Mouse (Mus musculus) gastrocnemius, postnatal 4 days (tissue): ENCODE results near the gene Lilra5. TPM values are rescaled to one million over a fixed set of nuclear protein-coding genes. Genes with fewer than 3 reads are reported as not detected.
"Not testable (repeated sequence)": the region's sequence is repeated elsewhere in the genome, so short reads cannot be mapped to it uniquely, and the experiment has no call there.

Experiments used
- DNase-seq, 2 experiments: peaks; one replicate each; pipeline ENCODE4 v3.0.0; 2021 to 2022; ENCODE audit warnings: low spot score in 2 of 2, mixed read lengths in 2 of 2
- long read RNA-seq, 2 experiments: library from polyadenylated mRNA; stranded (forward); transcript quantifications; one replicate each; pipeline ENCODE4 v2.0.0; 2021
- total RNA-seq, 2 experiments: library from RNA; stranded (reverse); gene quantifications; 2 replicates each; pipeline ENCODE4 v1.2.3; 2021

Lilra5 gene
- under 1 TPM in 1 of 2 experiments, not detected in 1; 0.13 TPM for total RNA-seq
- long read RNA-seq, experiment 1: 0 reads
- long read RNA-seq, experiment 2: 0 reads

GRCm38 (mm10) chr7:4237454-4237853 is at the start of gene Lilra5:
Gene Lilra5 (plus strand): TSS chr7:4237754.
- no peak for DNase-seq

GRCm38 (mm10) chr7:4207126-4207525 is 30.4 kb upstream of the Lilra5 start:
- DNase-seq: no peak

- DNase-seq: no peak
Measured at GRCm38 (mm10) chr7:4208626-4209025, 28.9 kb upstream of the Lilra5 start.

DNA sequence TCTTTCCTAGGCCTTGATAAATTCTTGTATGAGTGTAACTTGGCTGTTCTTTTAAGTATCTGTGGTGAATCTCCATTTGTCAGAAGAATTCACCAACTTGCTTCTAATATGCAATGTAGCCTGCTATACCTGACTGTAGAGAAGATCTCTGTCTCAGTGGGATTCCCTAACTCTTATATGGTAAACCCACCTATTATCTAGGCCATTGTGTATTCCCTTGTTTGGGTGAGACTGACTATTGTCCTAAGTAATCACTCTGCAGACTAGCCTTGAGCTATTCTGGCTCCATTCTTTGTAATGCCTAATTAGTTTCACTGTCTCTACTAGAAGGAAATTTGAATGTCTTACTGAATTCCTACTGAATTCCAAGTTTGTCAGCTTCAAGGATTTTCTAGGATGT is 24.1 kb upstream of the Lilra5 start:
- DNase-seq: not testable (repeated sequence)

- DNase-seq: no peak
Measured at GRCm38 (mm10) chr7:4215396-4215795, 22.2 kb upstream of the Lilra5 start.

- no peak for DNase-seq
Measured at GRCm38 (mm10) chr7:4215805-4216204, 21.7 kb upstream of the Lilra5 start.

DNA sequence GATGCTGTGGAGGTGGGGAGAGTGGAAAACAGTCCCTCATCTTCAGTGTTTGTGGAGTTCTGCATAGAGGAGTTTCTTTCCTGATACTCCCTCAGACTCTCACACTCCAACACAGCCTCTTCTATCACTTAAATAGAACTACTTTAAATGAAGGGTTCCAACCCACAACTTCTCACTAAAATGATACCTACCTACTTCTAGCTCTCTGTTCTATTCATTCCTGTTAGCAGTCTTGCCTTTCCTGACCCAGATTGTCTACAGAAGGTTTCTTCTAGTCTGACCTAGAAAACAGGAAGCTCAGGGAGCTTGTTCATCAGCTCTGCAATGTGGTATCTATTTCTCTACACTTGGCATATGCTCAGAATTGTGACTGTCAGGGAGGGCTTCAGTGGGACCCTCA is 2.0 kb upstream of the Lilra5 start:
- DNase-seq: no peak

DNA sequence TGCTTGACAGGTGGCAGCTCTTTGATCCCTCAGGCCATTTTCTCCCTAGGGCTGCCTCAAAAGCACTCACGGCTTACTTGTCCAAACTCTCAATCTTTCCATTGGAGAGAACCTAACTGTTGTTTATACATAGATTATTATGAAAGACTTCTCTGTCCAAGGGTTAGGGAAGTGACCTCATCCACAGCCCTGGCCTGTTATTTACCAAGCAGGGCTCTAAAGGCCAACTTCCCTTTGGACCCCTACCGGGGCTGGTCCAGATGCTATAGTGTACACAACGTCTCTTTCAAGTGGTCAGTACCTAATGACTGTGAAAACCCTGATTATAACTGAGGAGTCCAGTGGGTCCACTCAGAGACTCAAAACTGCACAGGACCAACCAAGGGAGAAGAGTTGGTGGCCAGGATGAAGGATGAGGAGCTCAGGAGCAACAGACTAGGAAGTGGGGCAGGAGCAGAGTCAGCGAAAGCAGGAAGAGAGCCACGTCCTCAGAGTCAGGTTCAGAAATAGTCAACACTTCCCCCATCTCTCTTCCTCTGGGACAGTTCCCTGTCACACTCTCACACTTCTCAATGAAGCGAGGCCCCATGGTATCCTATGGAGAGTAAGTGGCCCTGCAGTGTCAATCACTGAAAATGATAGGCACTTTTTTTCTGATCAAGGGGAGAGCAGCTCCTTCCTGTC is 1.6 kb downstream of the Lilra5 start:
- no peak for DNase-seq

DNA sequence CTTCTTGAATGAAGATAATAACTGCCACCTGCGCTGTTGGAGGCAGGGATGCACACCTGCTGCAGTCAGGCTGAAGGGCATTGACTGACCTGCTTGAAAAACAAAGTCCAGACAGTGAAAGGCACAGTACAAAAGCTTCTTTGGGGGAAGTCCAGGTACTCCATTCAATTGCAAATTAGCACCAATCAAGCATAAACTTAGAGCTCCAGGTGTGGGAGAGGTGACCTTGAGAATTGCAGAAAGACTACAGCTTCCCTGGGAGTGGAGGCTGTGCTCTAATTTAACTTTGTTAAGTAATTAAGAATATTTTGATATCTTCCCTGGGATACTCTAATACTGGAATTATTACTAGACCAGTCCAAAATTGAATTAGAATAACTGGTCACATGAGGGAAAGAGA is 13.7 kb downstream of the Lilra5 start:
- not testable (repeated sequence) for DNase-seq

DNA sequence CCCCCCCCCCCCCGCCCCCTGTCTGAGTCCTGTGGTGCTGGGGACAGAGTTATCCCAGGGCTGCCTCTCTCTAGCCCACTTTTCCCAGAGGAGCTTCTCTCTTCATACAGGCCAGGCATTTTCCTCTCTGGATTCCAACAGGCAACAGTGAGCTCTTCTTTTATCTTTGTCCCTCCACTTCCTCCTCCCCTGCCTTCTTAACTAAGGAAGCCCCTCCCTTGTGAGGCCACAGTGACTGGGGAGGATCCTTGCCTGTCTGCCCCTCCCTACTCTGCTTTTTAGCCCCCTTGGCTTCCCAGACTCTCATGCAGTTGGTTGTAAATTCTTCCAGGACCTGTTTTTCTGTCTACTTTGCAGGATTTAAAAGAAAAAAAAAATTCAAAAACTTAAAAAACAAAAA is 18.5 kb downstream of the Lilra5 start:
- not testable (repeated sequence) for DNase-seq

- DNase-seq: not testable (repeated sequence)
Measured at GRCm38 (mm10) chr7:4260521-4260920, 23.0 kb downstream of the Lilra5 start.

GRCm38 (mm10) chr7:4272106-4272505 is 34.6 kb downstream of the Lilra5 start:
- not testable (repeated sequence) for DNase-seq

DNA sequence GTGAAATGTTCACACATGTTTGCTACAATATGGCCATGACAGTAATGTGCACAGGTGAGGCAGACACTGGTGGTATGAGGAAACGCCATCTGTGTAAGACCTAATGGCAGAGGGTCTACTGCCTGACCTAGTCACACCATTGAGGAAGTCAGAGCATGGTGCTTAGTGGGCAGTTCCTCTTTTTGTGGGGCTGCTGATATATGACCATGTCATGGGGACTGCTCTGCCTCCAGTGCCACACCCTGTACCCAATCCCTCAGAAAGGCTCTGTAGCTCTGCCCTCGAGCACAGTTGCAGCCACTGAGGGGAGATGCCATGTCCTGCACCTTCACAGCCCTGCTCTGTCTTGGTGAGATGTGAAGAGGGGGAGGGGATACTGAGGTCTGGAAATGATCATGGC is 36.3 kb downstream of the Lilra5 start:
- DNase-seq: not testable (repeated sequence)

DNA sequence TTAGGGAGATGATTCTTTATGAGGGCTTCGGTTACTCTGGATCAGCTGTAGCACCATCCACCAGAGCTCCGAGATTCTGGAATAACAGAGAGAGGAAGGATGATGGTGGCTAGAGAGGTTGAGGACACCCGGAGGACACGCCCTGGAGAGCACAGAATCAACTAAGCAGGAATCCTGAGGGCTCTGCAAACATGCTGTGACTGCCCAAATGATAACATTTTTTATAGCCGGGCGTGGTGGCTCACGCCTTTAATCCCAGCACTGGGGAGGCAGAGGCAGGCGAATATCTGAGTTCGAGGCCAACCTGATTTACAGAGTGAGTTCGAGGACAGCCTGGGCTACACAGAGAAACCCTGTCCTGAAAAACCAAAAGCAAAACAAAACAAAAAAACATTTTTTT is 37.9 kb downstream of the Lilra5 start:
- not testable (repeated sequence) for DNase-seq

DNA sequence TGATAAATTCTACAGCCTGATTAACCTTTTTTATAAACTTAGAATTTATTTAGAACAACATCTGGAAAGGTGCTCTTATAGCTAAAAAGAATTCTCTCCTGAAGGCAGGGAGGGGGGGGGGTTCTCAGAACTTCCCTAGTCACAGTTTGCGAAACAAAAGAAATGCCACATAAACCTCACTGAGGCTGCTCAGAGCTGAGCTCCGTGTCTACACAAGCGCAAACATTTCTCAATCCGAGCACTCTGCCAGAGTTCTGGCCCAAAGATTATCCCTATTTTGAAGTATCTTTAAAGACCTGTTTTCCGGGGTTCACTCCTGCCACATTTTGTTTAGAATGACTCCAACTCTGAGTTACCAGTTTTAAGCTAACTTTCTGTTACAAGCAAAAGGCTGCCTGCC is 55.1 kb downstream of the Lilra5 start:
- no peak for DNase-seq

Other genes with a start within 250 kb of the Lilra5 start
- under 1 TPM; 0.56 to 0.70 TPM for gene Lair1, start 174.6 kb upstream of the Lilra5 start, total RNA-seq
- gene Ttyh1, start 118.3 kb upstream of the Lilra5 start, total RNA-seq: 1 to 10 TPM; 5.3 to 6.6 TPM
- gene Leng8, start 100.7 kb upstream of the Lilra5 start, total RNA-seq: 10 to 100 TPM; 62.4 to 86.4 TPM
- gene Leng9, start 87.4 kb upstream of the Lilra5 start, total RNA-seq: 1 to 10 TPM; 3.1 to 3.9 TPM
- 10 to 100 TPM; 20.9 to 24.8 TPM for gene Cdc42ep5, start 72.9 kb upstream of the Lilra5 start, total RNA-seq
- gene Ncr1, start 100.0 kb downstream of the Lilra5 start, total RNA-seq: not detected
- gene Gp6, start 160.0 kb downstream of the Lilra5 start, total RNA-seq: not detected
- 10 to 100 TPM; 18.0 to 20.7 TPM for gene Rdh13, start 207.9 kb downstream of the Lilra5 start, total RNA-seq
- 1 to 10 TPM; 2.4 to 5.1 TPM for gene Eps8l1, start 222.9 kb downstream of the Lilra5 start, total RNA-seq